Mouse (Mus musculus): ENCODE measurements around the gene Pdhb. TPM values are rescaled to one million over a fixed set of nuclear protein-coding genes. Genes with fewer than 3 reads are reported as not detected.
"Not testable (repeated sequence)": the region's sequence is repeated elsewhere in the genome, so short reads cannot be mapped to it uniquely, and the experiment has no call there.

Pdhb gene
- total RNA-seq, 1 experiment, result 152 TPM

GRCm38 (mm10) chr14:8180371-8181035 lies 7.7 kb upstream of the Pdhb start:
- Histone ChIP-seq H3K4me3 (ENCODE audit: insufficient read depth in 1 of 2, low read depth in 1 of 2, low read length in 2 of 2, poor library complexity in 1 of 2, severe bottlenecking in 1 of 2) (no peak overlapping the region), H3K36me3 (ENCODE audit: control insufficient read depth, insufficient read depth, low read length, poor library complexity, severe bottlenecking) (no peaks in the 10 kb centered on the region), H3K9ac (ENCODE audit: insufficient read depth, low read depth, low read length, poor library complexity, severe bottlenecking) (no peak overlapping the region), H3K4me1 (ENCODE audit: control insufficient read depth in 2 of 2, insufficient read depth in 2 of 2, low read length in 2 of 2, poor library complexity in 1 of 2) (no peaks in the 10 kb centered on the region; a peak in 1 of 4 replicates), H3K27ac (ENCODE audit: insufficient read depth, low read depth, low read length, poor library complexity, severe bottlenecking) (no peak overlapping the region), H3K9me3 (ENCODE audit: control insufficient read depth, insufficient read depth, low read depth, low read length) (no peaks in the 10 kb centered on the region)
- no peak for DNase-seq (ENCODE audit: low read depth, low spot score)
- no peak for TF ChIP-seq MAFK (IDR thresholded peaks at IDR 0.05; ENCODE audit: insufficient read depth, low read depth, low read length)
- TF ChIP-seq HCFC1 (IDR thresholded peaks at IDR 0.05; ENCODE audit: borderline replicate concordance, insufficient read depth, low read length), result no peak
- TF ChIP-seq CHD2 (IDR thresholded peaks at IDR 0.05; ENCODE audit: low read depth, low read length), result no peak
- no peak for TF ChIP-seq ZC3H11A (IDR thresholded peaks at IDR 0.05; ENCODE audit: borderline replicate concordance, low read depth, low read length)
- no peak for TF ChIP-seq ZNF384 (IDR thresholded peaks at IDR 0.05; ENCODE audit: low read depth, low read length)
- in situ Hi-C loops (cut with MboI; ENCODE audit: low sequenced_read_pairs in 2 of 2, unreplicated experiment in 2 of 2), result no loop called here

- Histone ChIP-seq H3K9me3 (ENCODE audit: control insufficient read depth, insufficient read depth, low read depth, low read length) (no peaks in the 10 kb centered on the region), H3K9ac (ENCODE audit: insufficient read depth, low read depth, low read length, poor library complexity, severe bottlenecking) (no peak overlapping the region), H3K4me1 (ENCODE audit: control insufficient read depth in 2 of 2, insufficient read depth in 2 of 2, low read length in 2 of 2, poor library complexity in 1 of 2) (peaks cover 0 to 3% of the 10 kb centered on the region in 2 experiments; a peak in 2 of 4 replicates), H3K27ac (ENCODE audit: insufficient read depth, low read depth, low read length, poor library complexity, severe bottlenecking) (no peak overlapping the region), H3K4me3 (ENCODE audit: insufficient read depth in 1 of 2, low read depth in 1 of 2, low read length in 2 of 2, poor library complexity in 1 of 2, severe bottlenecking in 1 of 2) (peak overlapping the region in 1 of 2 experiments; percentile 25; a peak in 1 of 4 replicates), H3K36me3 (ENCODE audit: control insufficient read depth, insufficient read depth, low read length, poor library complexity, severe bottlenecking) (0 out of 2 replicates have a peak, but pooled peaks cover 3% of the 10 kb centered on the region)
- no peak for DNase-seq (ENCODE audit: low read depth, low spot score)
- no peak for TF ChIP-seq HCFC1 (IDR thresholded peaks at IDR 0.05; ENCODE audit: borderline replicate concordance, insufficient read depth, low read length)
- TF ChIP-seq ZNF384 (IDR thresholded peaks at IDR 0.05; ENCODE audit: low read depth, low read length), result peak; percentile 87
- in situ Hi-C loops (cut with MboI; ENCODE audit: low sequenced_read_pairs in 2 of 2, unreplicated experiment in 2 of 2), result no loop called here
These were observed 3.4 kb upstream of the Pdhb start for GRCm38 (mm10) chr14:8176251-8176650.

- TF ChIP-seq ZC3H11A (IDR thresholded peaks at IDR 0.05; ENCODE audit: borderline replicate concordance, low read depth, low read length) (no peak), MAFK (IDR thresholded peaks at IDR 0.05; ENCODE audit: insufficient read depth, low read depth, low read length) (peak; percentile 95), HCFC1 (IDR thresholded peaks at IDR 0.05; ENCODE audit: borderline replicate concordance, insufficient read depth, low read length) (no peak), ZNF384 (IDR thresholded peaks at IDR 0.05; ENCODE audit: low read depth, low read length) (no peak), CHD2 (IDR thresholded peaks at IDR 0.05; ENCODE audit: low read depth, low read length) (no peak)
- Histone ChIP-seq H3K4me1 (ENCODE audit: control insufficient read depth in 2 of 2, insufficient read depth in 2 of 2, low read length in 2 of 2, poor library complexity in 1 of 2) (peaks cover 0 to 3% of the 10 kb centered on the region in 2 experiments; a peak in 2 of 4 replicates), H3K4me3 (ENCODE audit: insufficient read depth in 1 of 2, low read depth in 1 of 2, low read length in 2 of 2, poor library complexity in 1 of 2, severe bottlenecking in 1 of 2) (peak overlapping the region in 1 of 2 experiments; percentile 3; a peak in 1 of 4 replicates), H3K9me3 (ENCODE audit: control insufficient read depth, insufficient read depth, low read depth, low read length) (no peaks in the 10 kb centered on the region), H3K36me3 (ENCODE audit: control insufficient read depth, insufficient read depth, low read length, poor library complexity, severe bottlenecking) (peaks cover 8% of the 10 kb centered on the region; the same call in 1 of the 2 replicates), H3K27ac (ENCODE audit: insufficient read depth, low read depth, low read length, poor library complexity, severe bottlenecking) (peak overlapping the region; percentile 88; the same call in 1 of the 2 replicates), H3K9ac (ENCODE audit: insufficient read depth, low read depth, low read length, poor library complexity, severe bottlenecking) (no peak overlapping the region)
- no peak for DNase-seq (ENCODE audit: low read depth, low spot score)
- in situ Hi-C loops (cut with MboI; ENCODE audit: low sequenced_read_pairs in 2 of 2, unreplicated experiment in 2 of 2), result no loop called here
These were observed 1.8 kb upstream of the Pdhb start for GRCm38 (mm10) chr14:8174634-8175033.

- in situ Hi-C loops (cut with MboI; ENCODE audit: low sequenced_read_pairs in 2 of 2, unreplicated experiment in 2 of 2); DNase-seq (ENCODE audit: low read depth, low spot score); H3K4me1 ChIP-seq (ENCODE audit: control insufficient read depth in 2 of 2, insufficient read depth in 2 of 2, low read length in 2 of 2, poor library complexity in 1 of 2); H3K9me3 ChIP-seq (ENCODE audit: control insufficient read depth, insufficient read depth, low read depth, low read length): not testable (repeated sequence)
- peak overlapping the region; percentile 67 for H3K9ac ChIP-seq (ENCODE audit: insufficient read depth, low read depth, low read length, poor library complexity, severe bottlenecking)
- peak overlapping the region; percentile 69 to 76 for H3K4me3 ChIP-seq (ENCODE audit: insufficient read depth in 1 of 2, low read depth in 1 of 2, low read length in 2 of 2, poor library complexity in 1 of 2, severe bottlenecking in 1 of 2)
- peaks cover 16% of the 10 kb centered on the region for H3K36me3 ChIP-seq (ENCODE audit: control insufficient read depth, insufficient read depth, low read length, poor library complexity, severe bottlenecking)
- peak overlapping the region; percentile 85 for H3K27ac ChIP-seq (ENCODE audit: insufficient read depth, low read depth, low read length, poor library complexity, severe bottlenecking)
These were observed 871 bp upstream of the Pdhb start for GRCm38 (mm10) chr14:8173542-8174250.
